Mouse (Mus musculus) megakaryocyte, adult 5-6 weeks (primary cell): ENCODE measurements at regions not wholly inside any gene's neighbourhood (a gene's known extent, or its start where the extent isn't known, plus 50 kb on each side); places are given as distances from the start of the nearest gene placed in this dataset.

Experiments
- ATAC-seq: 2 replicates; pipeline ENCODE4 v1.8.0; 2016; ENCODE audit warnings: mild to moderate bottlenecking, inconsistent platforms; ENCODE audit not compliant: poor library complexity, severe bottlenecking

DNA sequence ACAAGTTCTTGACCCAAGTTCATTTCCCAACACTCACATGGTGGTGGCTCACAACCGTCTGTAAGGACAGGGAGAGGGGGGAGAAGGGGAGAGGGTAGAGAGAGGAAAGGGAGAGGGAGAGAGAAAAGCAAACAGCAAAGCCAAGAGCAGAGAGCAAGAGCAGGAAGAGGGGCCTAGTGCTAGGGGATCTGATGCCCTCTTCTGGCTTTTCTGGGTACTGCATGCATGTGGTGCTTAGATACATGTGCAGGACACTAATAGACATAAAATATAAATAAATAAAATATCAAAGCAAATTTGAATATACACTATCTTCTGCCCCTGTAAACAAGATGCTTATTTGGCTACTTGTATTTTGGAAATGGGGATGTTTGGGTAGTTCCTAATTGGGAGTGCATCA lies 91.2 kb downstream of the Rnf138rt1 start:
- ATAC-seq = peak; percentile 77
